Mouse (Mus musculus) cortical plate, adult 2 months (tissue): ENCODE results near the gene Unkl. TPM values are rescaled to one million over a fixed set of nuclear protein-coding genes. Genes with fewer than 3 reads are reported as not detected.
A peak's percentile ranks its signal among the peaks of the same experiment; 100 is the strongest.

ENCODE experiments used
- H3K27ac ChIP-seq: fragments of 200-500 bp; 2 replicates; pipeline ENCODE4 v1.5.1; 2012; ENCODE audit warnings: low read length, control low read depth, inconsistent platforms; ENCODE audit not compliant: insufficient read depth
- H3K4me1 ChIP-seq: fragments of 200-500 bp; 2 replicates; pipeline ENCODE4 v1.6.1; 2011; ENCODE audit warnings: low read length; ENCODE audit not compliant: control insufficient read depth, insufficient read depth
- H3K4me3 ChIP-seq: fragments of 200-500 bp; 2 replicates; pipeline ENCODE4 v1.5.1; 2011; ENCODE audit warnings: mild to moderate bottlenecking, low read length, control low read depth; ENCODE audit not compliant: insufficient read depth
- CTCF ChIP-seq: fragments of 200-500 bp; IDR thresholded peaks from 2 replicates; pipeline ENCODE4 v1.5.1; 2011; ENCODE audit warnings: mild to moderate bottlenecking, control low read depth, low read length; ENCODE audit not compliant: insufficient read depth; ENCODE audit errors: extremely low read depth
- POLR2A ChIP-seq: fragments of 200-500 bp; IDR thresholded peaks from 2 replicates; pipeline ENCODE4 v1.6.1; 2011; ENCODE audit warnings: mild to moderate bottlenecking, low read length, control low read depth; ENCODE audit not compliant: insufficient read depth; ENCODE audit errors: extremely low read depth
- polyA plus RNA-seq: library from polyadenylated mRNA; depleted of rRNA; stranded (reverse); fragments of >200 nt; gene quantifications from 2 replicates; pipeline ENCODE4 v1.2.3, GENCODE M21; 2012; rRNA removed

Gene Unkl
- 37.6 and 42.9 TPM in 2 replicates for polyA plus RNA-seq

- Histone ChIP-seq H3K4me3 (peak within 1 kb of the TSS; percentile 91), H3K27ac (peak within 1 kb of the TSS; percentile 85), H3K4me1 (peaks cover 2% of the 10 kb centered on the region)
- no peak for TF ChIP-seq CTCF
Measured at GRCm38 (mm10) chr17:25188150-25189031, at the start of gene Unkl. Unkl (plus strand) TSS chr17:25188397.

GRCm38 (mm10) chr17:25138803-25139202 lies 49.4 kb upstream of the Unkl start:
- no peak overlapping the region for H3K27ac ChIP-seq
- TF ChIP-seq CTCF (no peak), POLR2A (no peak)

GRCm38 (mm10) chr17:25139960-25140359 lies 48.2 kb upstream of the Unkl start:
- no peak overlapping the region for H3K27ac ChIP-seq
- H3K4me3 ChIP-seq = no peak overlapping the region
- TF ChIP-seq CTCF (peak; percentile 26; the same call in 1 of the 2 replicates), POLR2A (no peak)
- H3K4me1 ChIP-seq = no peaks in the 10 kb centered on the region

More at GRCm38 (mm10) chr17:25138803-25139202, 49.4 kb upstream of the Unkl start:
- H3K4me3 ChIP-seq = no peak overlapping the region
- peaks cover 4% of the 10 kb centered on the region for H3K4me1 ChIP-seq

- TF ChIP-seq POLR2A = no peak
- no peak for TF ChIP-seq CTCF
- no peaks in the 10 kb centered on the region for H3K4me1 ChIP-seq
- no peak within 1 kb of the TSS for H3K4me3 ChIP-seq
- H3K27ac ChIP-seq = no peak within 1 kb of the TSS
Measured at GRCm38 (mm10) chr17:25162161-25162560, 26.0 kb upstream of the Unkl start, which contains the start of gene Ccdc154. Ccdc154 (plus strand) TSS chr17:25162461.

- no peak overlapping the region for H3K4me3 ChIP-seq
- no peaks in the 10 kb centered on the region for H3K4me1 ChIP-seq
- TF ChIP-seq CTCF = no peak
- no peak for TF ChIP-seq POLR2A
- no peak overlapping the region for H3K27ac ChIP-seq
Measured at GRCm38 (mm10) chr17:25163387-25163786, 24.8 kb upstream of the Unkl start.

- no peak overlapping the region for H3K27ac ChIP-seq
- no peak for TF ChIP-seq POLR2A
- TF ChIP-seq CTCF = no peak
- no peaks in the 10 kb centered on the region for H3K4me1 ChIP-seq
- H3K4me3 ChIP-seq = no peak overlapping the region
Measured at GRCm38 (mm10) chr17:25164770-25165169, 23.4 kb upstream of the Unkl start.

GRCm38 (mm10) chr17:25165970-25166671 lies 22.1 kb upstream of the Unkl start:
- TF ChIP-seq CTCF (no peak), POLR2A (no peak)
- Histone ChIP-seq H3K4me1 (no peaks in the 10 kb centered on the region), H3K4me3 (no peak overlapping the region), H3K27ac (no peak overlapping the region)

- no peak for TF ChIP-seq CTCF
- TF ChIP-seq POLR2A = no peak
- H3K4me3 ChIP-seq = no peak overlapping the region
- H3K4me1 ChIP-seq = no peaks in the 10 kb centered on the region
- no peak overlapping the region for H3K27ac ChIP-seq
Measured at GRCm38 (mm10) chr17:25169706-25170105, 18.5 kb upstream of the Unkl start.

GRCm38 (mm10) chr17:25172558-25172957 lies 15.6 kb upstream of the Unkl start:
- no peak for TF ChIP-seq POLR2A
- no peak for TF ChIP-seq CTCF
- no peak overlapping the region for H3K27ac ChIP-seq
- H3K4me3 ChIP-seq = no peak overlapping the region
- H3K4me1 ChIP-seq = no peaks in the 10 kb centered on the region
